Mouse (Mus musculus): Measurements from ENCODE around the gene Pyurf.

DNA sequence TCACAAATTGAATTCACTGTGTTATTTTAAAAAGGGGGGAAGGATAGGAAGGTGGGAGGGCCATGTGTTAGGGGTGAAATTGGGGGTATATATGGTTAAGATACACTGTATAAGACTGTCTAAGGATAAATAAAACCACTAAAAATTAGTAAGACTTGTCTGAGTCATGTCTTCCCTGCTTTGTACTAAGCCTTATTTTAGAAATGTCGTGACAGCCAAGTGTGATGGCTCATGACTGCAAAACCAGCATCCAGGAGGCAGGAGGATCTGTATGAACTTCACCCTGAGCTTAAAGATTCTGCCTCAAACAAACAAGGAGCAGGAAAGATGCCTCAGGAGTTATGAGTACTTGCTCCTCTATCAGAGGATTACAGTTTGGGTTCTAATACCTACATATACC is 7.7 kb downstream of the Pyurf start:
- TF ChIP-seq CTCF (IDR thresholded peaks at IDR 0.05; ENCODE audit: borderline replicate concordance, insufficient read depth, low read length) (no peak), POLR2A (IDR thresholded peaks at IDR 0.05; ENCODE audit: low read depth, low read length) (no peak)

Measured in embryonic fibroblast, embryonic 13.5 days (primary cell).